Mouse (Mus musculus) midbrain, embryonic 13.5 days (tissue): ENCODE results near the gene Camkmt. TPM values are rescaled to one million over a fixed set of nuclear protein-coding genes. Genes with fewer than 3 reads are reported as not detected.

Experiments
- ATAC-seq: fragments of 200-750 bp; cut with Nextera tagmentation; 2 replicates; pipeline ENCODE4 v1.8.0; 2017; ENCODE audit warnings: mild to moderate bottlenecking, moderate TSS enrichment, moderate library complexity
- H3K27ac ChIP-seq: fragments of 300-500 bp; sonication (generic); 2 replicates; pipeline ENCODE4 v1.5.1; 2015; ENCODE audit warnings: inconsistent platforms, mild to moderate bottlenecking, moderate library complexity
- H3K27me3 ChIP-seq: fragments of 300-500 bp; sonication (generic); 2 replicates; pipeline ENCODE4 v1.6.1; 2015; ENCODE audit warnings: mild to moderate bottlenecking, inconsistent platforms
- H3K36me3 ChIP-seq: fragments of 300-500 bp; sonication (generic); 2 replicates; pipeline ENCODE4 v1.6.1; 2015; ENCODE audit warnings: mild to moderate bottlenecking, inconsistent platforms
- H3K4me1 ChIP-seq: fragments of 300-500 bp; sonication (generic); replicated peaks from 2 replicates; pipeline ENCODE4 v1.6.1; 2015; ENCODE audit warnings: inconsistent platforms
- H3K4me2 ChIP-seq: fragments of 300-500 bp; sonication (generic); replicated peaks from 2 replicates; pipeline ENCODE4 v1.6.1; 2015; ENCODE audit warnings: moderate library complexity, mild to moderate bottlenecking, inconsistent platforms
- H3K4me3 ChIP-seq: fragments of 300-500 bp; sonication (generic); replicated peaks from 2 replicates; pipeline ENCODE4 v1.5.1; 2015; ENCODE audit warnings: mild to moderate bottlenecking, inconsistent platforms
- H3K9ac ChIP-seq: fragments of 300-500 bp; sonication (generic); replicated peaks from 2 replicates; pipeline ENCODE4 v1.6.1; 2015; ENCODE audit warnings: mild to moderate bottlenecking, inconsistent platforms
- H3K9me3 ChIP-seq: fragments of 300-500 bp; sonication (generic); 2 replicates; pipeline ENCODE4 v1.6.1; 2016; ENCODE audit warnings: mild to moderate bottlenecking, inconsistent platforms
- WGBS: fragments of 180-500 bp; shearing (Covaris S2); methylation state at CpG from one replicate; pipeline ENCODE4 v1.1.7; 2015; 5-methylcytosine and 5-hydroxymethylcytosine counted together
- polyA plus RNA-seq: library from polyadenylated mRNA; unstranded; fragments of >200 nt; fragmentation: Nextera tagmentation; extraction: Ambion mirVana; gene quantifications from 2 replicates; pipeline ENCODE4 v1.2.1, GENCODE M21; 2015

Camkmt gene
- polyA plus RNA-seq, 1 experiment from 2014 or later, result 18.6 TPM

DNA sequence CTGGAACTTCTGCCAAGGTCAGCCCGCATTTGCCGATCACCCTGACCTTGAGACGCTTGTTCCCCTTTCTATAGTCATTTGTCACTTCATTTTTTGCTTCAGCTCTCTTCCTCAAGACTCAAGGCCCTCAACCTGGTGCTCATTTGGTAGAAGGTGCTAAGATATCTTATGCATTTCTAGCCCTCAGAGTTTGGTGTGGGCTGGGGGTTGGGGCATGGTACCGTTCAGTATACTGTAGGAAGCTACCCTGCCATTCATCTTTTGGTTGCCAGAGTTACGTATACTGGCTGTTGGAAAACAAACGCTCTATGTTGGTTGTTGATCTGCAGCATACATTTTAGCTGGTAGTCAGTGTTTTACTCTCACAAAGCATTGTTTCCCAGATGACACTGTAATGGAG, 53.8 kb downstream of the Camkmt start:
- H3K4me3 ChIP-seq, result no peak overlapping the region
- H3K4me1 ChIP-seq, result peaks cover 5% of the 10 kb centered on the region; the same call in 1 of the 2 replicates
- H3K27ac ChIP-seq, result no peak overlapping the region
- no peaks in the 10 kb centered on the region for H3K36me3 ChIP-seq
- H3K9ac ChIP-seq, result no peak overlapping the region
- 90% methylated on average over 6 of the region's 6 CpGs for WGBS
- no peak for ATAC-seq
- H3K27me3 ChIP-seq, result no peaks in the 10 kb centered on the region
- no peak overlapping the region for H3K4me2 ChIP-seq
- H3K9me3 ChIP-seq, result no peaks in the 10 kb centered on the region

DNA sequence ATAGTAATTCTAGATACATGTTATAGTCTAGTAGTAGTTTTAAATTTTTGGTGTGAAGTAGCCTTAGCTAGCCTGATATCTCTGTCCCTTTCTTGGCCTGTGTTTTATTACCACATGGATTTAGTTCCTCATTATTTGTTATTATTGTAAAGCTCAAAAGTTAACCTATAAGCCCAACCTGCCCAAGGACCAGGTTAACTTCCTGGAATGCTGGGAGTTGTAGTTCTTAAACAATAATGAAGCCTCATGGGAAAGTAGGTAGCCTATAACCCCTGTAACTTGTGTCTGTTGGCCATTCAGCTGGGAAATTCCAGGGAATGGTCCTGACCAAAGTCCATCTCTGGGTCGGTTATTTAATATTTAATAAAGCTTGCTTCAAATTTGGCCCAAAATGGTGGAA, 58.0 kb downstream of the Camkmt start:
- no peak overlapping the region for H3K4me2 ChIP-seq
- H3K4me3 ChIP-seq, result no peak overlapping the region
- H3K27me3 ChIP-seq, result 0 out of 2 replicates have a peak, but pooled peaks cover 2% of the 10 kb centered on the region
- no peak for ATAC-seq
- no peak overlapping the region for H3K27ac ChIP-seq
- H3K9ac ChIP-seq, result no peak overlapping the region
- H3K4me1 ChIP-seq, result peaks cover 3% of the 10 kb centered on the region; the same call in 1 of the 2 replicates
- no peaks in the 10 kb centered on the region for H3K36me3 ChIP-seq
- WGBS, result 90% methylated on average over 1 of the region's 1 CpGs
- no peaks in the 10 kb centered on the region for H3K9me3 ChIP-seq

DNA sequence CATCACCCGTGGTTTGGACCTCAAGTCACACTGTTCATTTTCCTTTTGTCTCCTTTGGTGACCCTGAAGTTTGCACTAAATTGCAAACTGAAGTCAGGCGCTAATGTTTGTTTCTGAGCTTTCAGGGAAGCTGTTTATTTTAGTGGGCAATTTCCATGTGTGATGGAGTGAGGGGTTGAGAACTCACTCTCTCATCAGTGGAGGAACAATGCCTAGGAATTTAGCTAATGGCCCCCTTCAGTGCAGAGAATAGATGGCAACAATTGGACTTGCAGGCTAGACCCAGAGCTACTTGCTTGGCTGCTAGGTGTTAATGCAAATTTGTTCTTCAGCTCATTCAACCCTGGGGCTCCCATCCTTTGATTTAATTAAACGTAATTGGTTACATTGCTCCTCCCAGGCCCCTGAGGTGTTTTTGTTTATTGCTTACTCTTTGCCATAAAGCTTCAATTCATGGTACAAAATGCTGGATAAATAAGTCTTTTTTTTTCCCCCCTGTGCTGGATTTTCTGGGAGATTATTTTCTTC, 58.9 kb downstream of the Camkmt start:
- Histone ChIP-seq H3K4me2 (no peak overlapping the region), H3K36me3 (no peaks in the 10 kb centered on the region), H3K9ac (no peak overlapping the region), H3K27ac (no peak overlapping the region), H3K27me3 (0 out of 2 replicates have a peak, but pooled peaks cover 2% of the 10 kb centered on the region), H3K4me1 (peaks cover 3% of the 10 kb centered on the region; the same call in 1 of the 2 replicates), H3K9me3 (no peaks in the 10 kb centered on the region), H3K4me3 (no peak overlapping the region)
- 30% methylated on average over 3 of the region's 3 CpGs for WGBS
- ATAC-seq, result no peak

DNA sequence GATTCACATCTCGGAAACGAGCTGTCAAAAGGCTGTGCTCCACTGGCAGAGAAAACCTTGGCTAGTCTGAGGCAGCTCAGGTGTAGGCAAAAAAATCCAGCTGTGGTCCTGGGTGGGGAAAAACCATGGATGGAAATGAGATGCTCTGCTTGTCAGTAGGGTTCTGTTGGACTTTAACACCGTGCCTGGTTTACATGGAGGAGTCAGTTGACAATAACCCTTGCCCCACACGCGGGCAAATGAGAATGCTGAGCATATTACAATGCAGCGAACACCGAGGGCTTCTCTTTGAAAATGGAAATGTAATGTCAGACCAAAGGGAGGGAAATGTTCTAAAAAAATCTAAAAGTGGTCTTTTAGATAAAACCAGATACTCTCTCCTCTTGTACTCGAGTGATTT, 60.9 kb downstream of the Camkmt start:
- ATAC-seq, result no peak
- 0 out of 2 replicates have a peak, but pooled peaks cover 2% of the 10 kb centered on the region for H3K27me3 ChIP-seq
- no peaks in the 10 kb centered on the region for H3K36me3 ChIP-seq
- H3K4me1 ChIP-seq, result peaks cover 3% of the 10 kb centered on the region; the same call in 1 of the 2 replicates
- no peak overlapping the region for H3K4me3 ChIP-seq
- no peaks in the 10 kb centered on the region for H3K9me3 ChIP-seq
- no peak overlapping the region for H3K9ac ChIP-seq
- 73% methylated on average over 8 of the region's 8 CpGs for WGBS
- H3K27ac ChIP-seq, result no peak overlapping the region
- H3K4me2 ChIP-seq, result no peak overlapping the region

DNA sequence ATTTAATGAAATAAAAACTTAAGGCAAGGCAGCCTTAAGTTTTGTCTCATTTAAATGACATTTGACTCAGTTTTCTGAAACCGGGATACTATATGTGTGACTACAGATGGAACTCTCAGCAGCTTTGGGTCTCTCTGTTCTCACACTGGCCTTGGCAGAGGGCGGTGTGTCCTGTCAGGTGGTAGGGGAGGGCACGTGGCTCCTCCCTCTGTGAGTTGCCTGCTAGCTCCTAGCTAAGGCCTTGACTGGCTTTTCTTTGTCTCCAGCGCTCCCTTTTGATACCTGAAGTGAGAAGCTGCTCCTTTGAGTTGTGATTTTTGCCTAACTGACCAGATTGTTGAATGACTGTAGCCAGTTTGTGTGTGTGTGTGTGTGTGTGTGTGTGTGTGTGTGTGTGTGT, 67.8 kb downstream of the Camkmt start:
- no peaks in the 10 kb centered on the region for H3K36me3 ChIP-seq
- no peaks in the 10 kb centered on the region for H3K4me1 ChIP-seq
- H3K4me2 ChIP-seq, result no peak overlapping the region
- no peak for ATAC-seq
- H3K4me3 ChIP-seq, result no peak overlapping the region
- WGBS, result 75% methylated on average over 4 of the region's 4 CpGs
- H3K9me3 ChIP-seq, result no peaks in the 10 kb centered on the region
- no peaks in the 10 kb centered on the region for H3K27me3 ChIP-seq
- no peak overlapping the region for H3K27ac ChIP-seq
- no peak overlapping the region for H3K9ac ChIP-seq

DNA sequence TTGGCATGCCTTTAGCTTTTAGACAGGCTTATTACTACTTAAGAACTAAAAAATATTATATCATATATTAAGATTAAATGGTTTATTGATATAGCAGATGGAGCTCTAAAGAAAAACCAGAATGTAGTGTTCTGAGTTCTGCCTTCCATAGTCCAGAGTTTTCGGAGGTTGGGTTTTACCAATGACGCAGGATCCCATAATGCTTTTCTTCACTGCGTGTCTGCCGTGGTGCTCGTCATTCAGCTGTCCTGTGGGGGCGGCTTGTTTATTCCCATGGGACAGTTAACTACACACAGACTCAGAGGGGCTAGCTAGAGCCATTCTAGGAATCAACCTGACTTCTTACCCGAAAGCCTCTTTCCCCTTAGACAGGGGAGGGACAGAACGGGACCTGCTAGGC, 69.2 kb downstream of the Camkmt start:
- Histone ChIP-seq H3K4me1 (no peaks in the 10 kb centered on the region), H3K36me3 (no peaks in the 10 kb centered on the region), H3K4me2 (no peak overlapping the region), H3K9me3 (no peaks in the 10 kb centered on the region), H3K27me3 (no peaks in the 10 kb centered on the region), H3K27ac (no peak overlapping the region), H3K4me3 (no peak overlapping the region), H3K9ac (no peak overlapping the region)
- no peak for ATAC-seq
- WGBS, result 86% methylated on average over 8 of the region's 8 CpGs

DNA sequence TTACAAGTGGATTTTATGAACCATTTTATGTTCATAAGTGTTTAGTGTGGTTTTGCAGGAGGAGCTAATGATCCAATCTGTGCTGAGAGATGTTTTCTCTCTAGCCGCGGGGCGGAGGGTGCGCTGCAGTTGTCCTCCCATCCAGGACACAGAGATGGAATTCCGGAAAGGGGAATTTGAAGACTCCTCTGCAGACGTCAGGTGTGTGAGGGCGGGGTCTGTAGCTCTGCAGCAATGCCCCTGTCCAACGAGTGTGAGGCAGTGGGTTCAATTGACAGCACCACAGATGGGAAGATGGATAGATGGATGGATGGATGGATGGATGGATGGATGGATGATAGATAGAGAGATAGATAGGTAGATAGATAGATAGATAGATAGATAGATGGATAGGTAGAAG, 70.4 kb downstream of the Camkmt start:
- WGBS, result 93% methylated on average over 8 of the region's 8 CpGs
- H3K4me2 ChIP-seq, result no peak overlapping the region
- ATAC-seq, result no peak

DNA sequence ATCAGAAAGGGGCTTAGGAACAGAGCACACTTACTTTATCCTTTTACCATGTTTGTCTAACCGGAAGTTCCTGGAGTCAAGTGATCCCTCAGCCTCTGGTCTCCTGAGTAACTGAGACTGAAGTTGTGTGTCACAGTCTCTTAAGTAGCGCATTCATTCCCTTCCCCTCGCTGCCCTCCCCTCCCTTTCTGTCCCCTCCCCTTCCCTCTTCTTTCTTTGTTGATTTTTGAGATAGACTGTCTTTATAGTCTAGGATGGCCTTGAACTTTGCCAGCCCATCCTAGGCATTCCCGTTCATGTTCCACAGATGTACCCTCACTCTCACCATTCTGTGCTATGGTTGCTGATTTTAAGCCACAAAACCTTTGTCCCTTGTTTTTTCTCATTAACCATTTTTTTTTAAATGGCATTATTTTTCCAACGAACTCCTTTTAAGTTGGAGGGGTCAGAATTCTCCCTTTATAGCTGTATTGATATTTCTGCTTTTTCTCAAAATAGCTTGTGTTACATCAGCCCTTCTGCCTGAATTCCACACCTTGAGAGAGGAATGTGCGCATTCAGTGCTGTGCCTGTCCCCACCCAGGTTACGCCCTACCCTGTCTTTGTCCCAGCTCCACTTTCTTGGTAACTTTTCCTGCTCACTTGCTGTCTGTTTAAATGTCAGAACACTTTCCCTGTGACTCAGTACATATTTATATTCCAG, 72.4 kb downstream of the Camkmt start:
- Histone ChIP-seq H3K27me3 (no peaks in the 10 kb centered on the region), H3K36me3 (no peaks in the 10 kb centered on the region), H3K9ac (no peak overlapping the region), H3K4me1 (no peaks in the 10 kb centered on the region), H3K4me2 (no peak overlapping the region), H3K9me3 (no peaks in the 10 kb centered on the region), H3K27ac (no peak overlapping the region), H3K4me3 (no peak overlapping the region)
- 76% methylated on average over 7 of the region's 7 CpGs for WGBS
- no peak for ATAC-seq

More for the DNA sequence above, 70.4 kb downstream of the Camkmt start:
- H3K27me3 ChIP-seq, result no peaks in the 10 kb centered on the region
- no peak overlapping the region for H3K4me3 ChIP-seq
- no peaks in the 10 kb centered on the region for H3K4me1 ChIP-seq
- H3K9me3 ChIP-seq, result no peaks in the 10 kb centered on the region
- no peak overlapping the region for H3K9ac ChIP-seq
- no peaks in the 10 kb centered on the region for H3K36me3 ChIP-seq
- H3K27ac ChIP-seq, result no peak overlapping the region

DNA sequence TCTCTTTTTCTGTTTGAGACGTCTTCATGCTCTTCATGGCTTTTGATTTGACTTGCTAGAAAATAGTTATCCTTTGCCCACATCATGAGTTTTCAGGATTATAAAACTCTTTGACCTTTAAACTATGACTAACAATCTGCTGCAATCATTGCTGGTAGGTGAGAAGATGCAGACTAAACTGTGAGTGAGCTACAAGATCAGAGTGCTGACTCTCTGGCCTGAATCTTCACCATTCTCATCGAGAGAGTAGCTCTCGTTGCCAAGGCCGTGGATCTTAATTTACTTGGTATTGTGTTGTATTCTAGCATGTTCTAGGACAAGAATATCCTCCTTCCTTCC, 72.9 kb downstream of the Camkmt start:
- Histone ChIP-seq H3K4me1 (no peaks in the 10 kb centered on the region), H3K4me3 (no peak overlapping the region), H3K27me3 (no peaks in the 10 kb centered on the region), H3K9ac (no peak overlapping the region), H3K36me3 (no peaks in the 10 kb centered on the region), H3K27ac (no peak overlapping the region), H3K9me3 (no peaks in the 10 kb centered on the region), H3K4me2 (no peak overlapping the region)
- ATAC-seq, result no peak
- WGBS, result 92% methylated on average over 4 of the region's 4 CpGs

DNA sequence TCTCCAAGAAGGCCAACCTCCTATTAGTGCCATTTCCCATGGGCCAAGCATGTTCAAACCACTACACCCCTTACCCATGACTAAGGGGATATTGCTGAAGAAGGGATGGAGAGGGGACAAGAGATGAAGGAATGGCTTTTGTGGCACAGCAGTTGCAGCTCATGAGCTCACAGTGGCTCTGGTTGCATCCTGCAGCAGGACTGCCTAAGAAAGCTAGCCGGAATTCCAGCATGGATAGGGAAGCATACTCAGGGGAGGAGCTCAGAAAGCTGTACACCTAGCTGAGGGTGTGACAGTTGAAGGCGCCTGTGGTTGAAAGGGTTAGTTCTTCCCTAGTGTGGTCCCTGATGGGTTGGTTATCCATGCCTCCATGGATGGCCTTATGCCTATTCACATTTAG, 78.4 kb downstream of the Camkmt start:
- 95% methylated on average over 2 of the region's 2 CpGs for WGBS
- no peaks in the 10 kb centered on the region for H3K27me3 ChIP-seq
- no peak for ATAC-seq
- no peak overlapping the region for H3K4me3 ChIP-seq
- no peaks in the 10 kb centered on the region for H3K36me3 ChIP-seq
- no peak overlapping the region for H3K9ac ChIP-seq
- H3K4me1 ChIP-seq, result peaks cover 3% of the 10 kb centered on the region; the same call in 1 of the 2 replicates
- no peak overlapping the region for H3K27ac ChIP-seq
- H3K9me3 ChIP-seq, result no peaks in the 10 kb centered on the region
- H3K4me2 ChIP-seq, result no peak overlapping the region

DNA sequence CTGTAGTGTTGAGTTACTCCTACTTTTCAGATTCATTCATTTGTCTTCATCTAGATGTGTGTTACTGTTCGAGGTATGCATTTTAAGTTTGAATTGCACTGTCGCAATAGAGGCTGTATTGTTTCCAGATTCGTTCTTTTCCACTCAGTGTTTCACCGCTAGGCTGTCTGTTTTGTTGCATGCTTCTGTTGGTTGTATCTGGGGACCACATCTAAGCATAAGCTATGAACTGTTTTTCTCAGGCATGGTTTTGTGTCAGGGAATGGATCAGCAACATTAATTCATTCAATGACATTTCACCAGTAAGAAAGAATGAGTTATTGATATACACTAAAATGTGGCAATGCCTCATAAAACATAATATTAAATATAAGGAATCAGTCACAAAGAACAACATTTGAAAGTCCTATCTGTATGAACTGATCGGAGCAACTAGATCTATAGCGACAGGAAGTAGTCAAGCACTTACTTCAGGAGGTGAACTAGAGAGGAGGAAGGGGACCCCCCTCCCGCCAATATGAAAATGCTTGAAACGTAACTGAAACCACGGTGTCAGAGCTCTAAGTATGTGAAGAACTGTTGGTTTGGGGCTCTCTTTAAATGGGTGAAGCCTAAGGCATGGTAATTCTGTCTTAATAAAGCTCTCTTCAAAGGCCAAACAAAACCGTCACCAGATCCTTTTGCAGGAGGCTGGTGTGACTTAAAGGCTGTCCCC, 80.3 kb downstream of the Camkmt start:
- Histone ChIP-seq H3K9me3 (no peaks in the 10 kb centered on the region), H3K9ac (no peak overlapping the region), H3K4me1 (peaks cover 3% of the 10 kb centered on the region; the same call in 1 of the 2 replicates), H3K36me3 (no peaks in the 10 kb centered on the region), H3K27me3 (no peaks in the 10 kb centered on the region), H3K27ac (no peak overlapping the region), H3K4me2 (no peak overlapping the region), H3K4me3 (no peak overlapping the region)
- no peak for ATAC-seq
- 69% methylated on average over 10 of the region's 10 CpGs for WGBS

DNA sequence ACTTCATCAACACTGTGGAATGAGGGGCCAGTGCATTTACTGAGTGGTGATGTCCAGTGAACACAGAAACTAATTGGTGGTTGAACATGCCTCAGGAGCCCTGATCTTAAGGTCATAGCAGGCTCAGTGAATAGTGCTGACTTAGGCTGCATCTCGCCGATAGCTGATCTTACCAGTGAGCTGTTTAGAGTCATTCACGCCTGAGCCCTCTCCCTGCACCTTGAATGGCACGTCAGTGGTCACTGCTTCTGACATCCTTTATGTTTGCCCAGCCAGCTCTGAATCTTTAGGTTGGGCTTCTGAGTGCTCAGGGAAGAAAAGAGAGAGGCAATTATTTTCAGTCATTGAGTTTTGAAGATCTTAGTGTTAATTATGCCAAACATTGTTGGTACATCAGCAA, 81.6 kb downstream of the Camkmt start:
- Histone ChIP-seq H3K9ac (no peak overlapping the region), H3K4me3 (no peak overlapping the region), H3K36me3 (no peaks in the 10 kb centered on the region), H3K4me2 (no peak overlapping the region), H3K9me3 (no peaks in the 10 kb centered on the region), H3K27ac (no peak overlapping the region), H3K27me3 (no peaks in the 10 kb centered on the region), H3K4me1 (peaks cover 3% of the 10 kb centered on the region; the same call in 1 of the 2 replicates)
- ATAC-seq, result no peak
- 11% methylated on average over 4 of the region's 4 CpGs for WGBS
